Comparison of ENCODE assay signal across 16 mouse cellular contexts in genomic region chr4:107020287-107021000, GRCm38 (mm10). TPM values are rescaled to one million over a fixed set of nuclear protein-coding genes. Genes with fewer than 3 reads are reported as not detected.
DNase-seq lines count a peak whose midpoint lies in the region; ATAC-seq and TF ChIP-seq lines count a peak whose summit lies in the region.
"Had no signal": no experiment of that assay in that cellular context is flagged by ENCODE, and none has a peak within 500 bp of the region (broad histone marks: within the 10 kb centered on the region; RNA-seq: fewer than 3 reads in every experiment).

No protein-coding gene starts in this region.

- no peak for TF ChIP-seq CTCF in intestine, postnatal 0 days (IDR thresholded peaks at IDR 0.05; ENCODE audit: low read depth)

- no peaks in the 10 kb centered on the region for H3K36me3 ChIP-seq in hindbrain, embryonic 11.5 days (ENCODE audit: control insufficient read depth, insufficient read depth, low read length)
- H3K36me3 ChIP-seq in hindbrain, embryonic 14.5 days (replicated peaks; ENCODE audit: control insufficient read depth, insufficient read depth), result no peaks in the 10 kb centered on the region
- peaks cover 21% of the 10 kb centered on the region for H3K36me3 ChIP-seq in liver, embryonic 15.5 days (replicated peaks)
- peaks cover 44% of the 10 kb centered on the region for H3K36me3 ChIP-seq in liver, embryonic 12.5 days
- H3K36me3 ChIP-seq in intestine, postnatal 0 days (ENCODE audit: control insufficient read depth, insufficient read depth), result peaks cover 2% of the 10 kb centered on the region; the same call in 1 of the 2 replicates

- no peaks in the 10 kb centered on the region for H3K9me3 ChIP-seq in hindbrain, embryonic 11.5 days (ENCODE audit: control insufficient read depth, low read length)
- H3K9me3 ChIP-seq in hindbrain, embryonic 14.5 days (ENCODE audit: control insufficient read depth, low read length), result no peaks in the 10 kb centered on the region
- no peaks in the 10 kb centered on the region for H3K9me3 ChIP-seq in liver, embryonic 15.5 days (replicated peaks)
- H3K9me3 ChIP-seq in liver, embryonic 12.5 days (replicated peaks), result no peaks in the 10 kb centered on the region
- H3K9me3 ChIP-seq in intestine, postnatal 0 days (ENCODE audit: control insufficient read depth), result no peaks in the 10 kb centered on the region
- H3K9me3 ChIP-seq: embryonic facial prominence, embryonic 12.5 days; G1E; megakaryocyte, embryonic 14.5 days had no signal

- no peaks in the 10 kb centered on the region for H3K27me3 ChIP-seq in hindbrain, embryonic 11.5 days (ENCODE audit: control insufficient read depth, insufficient read depth, low read length)
- H3K27me3 ChIP-seq in hindbrain, embryonic 14.5 days (ENCODE audit: control insufficient read depth, insufficient read depth, low read length), result no peaks in the 10 kb centered on the region
- H3K27me3 ChIP-seq in liver, embryonic 15.5 days, result no peaks in the 10 kb centered on the region
- no peaks in the 10 kb centered on the region for H3K27me3 ChIP-seq in liver, embryonic 12.5 days (replicated peaks)
- H3K27me3 ChIP-seq in intestine, postnatal 0 days (replicated peaks; ENCODE audit: control insufficient read depth, insufficient read depth, low read length), result no peaks in the 10 kb centered on the region
- H3K27me3 ChIP-seq: embryonic facial prominence, embryonic 12.5 days had no signal

- H3K4me2 ChIP-seq in hindbrain, embryonic 11.5 days (replicated peaks; ENCODE audit: low read depth, low read length), result no peak overlapping the region
- H3K4me2 ChIP-seq in hindbrain, embryonic 14.5 days (replicated peaks), result no peak overlapping the region
- no peak overlapping the region for H3K4me2 ChIP-seq in liver, embryonic 15.5 days
- H3K4me2 ChIP-seq in liver, embryonic 12.5 days, result no peak overlapping the region
- H3K4me2 ChIP-seq in intestine, postnatal 0 days (replicated peaks; ENCODE audit: low read depth), result no peak overlapping the region
- H3K4me2 ChIP-seq: embryonic facial prominence, embryonic 12.5 days had no signal

- no peak for ATAC-seq in hindbrain, embryonic 11.5 days (ENCODE audit: low FRiP score)
- ATAC-seq in hindbrain, embryonic 14.5 days (ENCODE audit: low FRiP score), result no peak
- peak; percentile 48; the same call in 1 of the 2 replicates for ATAC-seq in liver, embryonic 15.5 days (ENCODE audit: insufficient read depth)
- ATAC-seq in liver, embryonic 12.5 days, result no peak
- peak; percentile 41; the same call in 1 of the 2 replicates for ATAC-seq in intestine, postnatal 0 days

- no peak overlapping the region for H3K4me3 ChIP-seq in hindbrain, embryonic 11.5 days (ENCODE audit: low read depth, low read length)
- H3K4me3 ChIP-seq in hindbrain, embryonic 14.5 days (replicated peaks; ENCODE audit: low read length), result no peak overlapping the region
- no peak overlapping the region for H3K4me3 ChIP-seq in liver, embryonic 15.5 days (replicated peaks)
- H3K4me3 ChIP-seq in liver, embryonic 12.5 days, result no peak overlapping the region
- H3K4me3 ChIP-seq in brown adipose tissue, adult 24 weeks (ENCODE audit: insufficient read depth, low read depth, low read length), result no peak overlapping the region
- H3K4me3 ChIP-seq in intestine, postnatal 0 days (ENCODE audit: low read depth, low read length), result no peak overlapping the region
- H3K4me3 ChIP-seq: embryonic facial prominence, embryonic 12.5 days; left cerebral cortex, adult 2 months; megakaryocyte, embryonic 14.5 days; myocyte had no signal

- H3K4me1 ChIP-seq in hindbrain, embryonic 11.5 days (replicated peaks; ENCODE audit: control insufficient read depth, insufficient read depth, low read length), result peaks cover 29% of the 10 kb centered on the region
- H3K4me1 ChIP-seq in hindbrain, embryonic 14.5 days (replicated peaks; ENCODE audit: control insufficient read depth, insufficient read depth, low read length), result peaks cover 64% of the 10 kb centered on the region
- H3K4me1 ChIP-seq in liver, embryonic 15.5 days (replicated peaks), result peaks cover 32% of the 10 kb centered on the region
- peaks cover 48% of the 10 kb centered on the region for H3K4me1 ChIP-seq in liver, embryonic 12.5 days
- peaks cover 22% of the 10 kb centered on the region for H3K4me1 ChIP-seq in brown adipose tissue, adult 24 weeks (ENCODE audit: control insufficient read depth, insufficient read depth, insufficient read length, low read length)
- H3K4me1 ChIP-seq in intestine, postnatal 0 days (replicated peaks; ENCODE audit: control insufficient read depth, insufficient read depth, low read length), result peaks cover 28% of the 10 kb centered on the region; the same call in 1 of the 2 replicates

- no peak overlapping the region for H3K9ac ChIP-seq in hindbrain, embryonic 11.5 days (ENCODE audit: low read depth, low read length)
- no peak overlapping the region for H3K9ac ChIP-seq in hindbrain, embryonic 14.5 days
- no peak overlapping the region for H3K9ac ChIP-seq in liver, embryonic 15.5 days
- H3K9ac ChIP-seq in liver, embryonic 12.5 days, result no peak overlapping the region
- no peak overlapping the region for H3K9ac ChIP-seq in intestine, postnatal 0 days (ENCODE audit: low read depth, low read length)

- no peak for DNase-seq in hindbrain, embryonic 11.5 days (ENCODE audit: low spot score)
- DNase-seq in hindbrain, embryonic 14.5 days (ENCODE audit: low spot score), result no peak
- no peak for DNase-seq in testis, postnatal 14 days (ENCODE audit: low spot score)
- DNase-seq: cerebellum, adult 18-20 months; gastrocnemius, postnatal 25 days; heart, postnatal 10 days; thymus, postnatal 4 days had no signal

- peak overlapping the region; percentile 44 for H3K27ac ChIP-seq in hindbrain, embryonic 11.5 days (ENCODE audit: low read depth, low read length)
- no peak overlapping the region for H3K27ac ChIP-seq in hindbrain, embryonic 14.5 days
- no peak overlapping the region for H3K27ac ChIP-seq in liver, embryonic 15.5 days (replicated peaks)
- no peak overlapping the region for H3K27ac ChIP-seq in liver, embryonic 12.5 days
- H3K27ac ChIP-seq in brown adipose tissue, adult 24 weeks (replicated peaks; ENCODE audit: low read depth, low read length), result peak overlapping the region; percentile 84
- peak overlapping the region; percentile 62 for H3K27ac ChIP-seq in intestine, postnatal 0 days (ENCODE audit: low read depth, low read length)
- H3K27ac ChIP-seq: embryonic facial prominence, embryonic 12.5 days; left cerebral cortex, adult 2 months had no signal

- WGBS in hindbrain, embryonic 11.5 days, result 64% methylated on average over 5 of the region's 5 CpGs
- 72% methylated on average over 5 of the region's 5 CpGs for WGBS in hindbrain, embryonic 14.5 days
- 59% methylated on average over 5 of the region's 5 CpGs for WGBS in liver, embryonic 15.5 days (ENCODE audit: insufficient replicate concordance)
- WGBS in liver, embryonic 12.5 days (ENCODE audit: insufficient replicate concordance), result 65% methylated on average over 5 of the region's 5 CpGs
- WGBS in intestine, postnatal 0 days, result 52% methylated on average over 5 of the region's 5 CpGs

RNA-seq across cellular contexts. Expression of gene Mrpl37, which starts 46.2 kb away (rescaled TPM):
- 107 and 113 TPM in 2 replicates for polyA plus RNA-seq in hindbrain, embryonic 11.5 days (2014; fragmentation: Nextera tagmentation; extraction: Ambion mirVana)
- 86.2 and 89.8 TPM in 2 replicates for polyA plus RNA-seq in hindbrain, embryonic 14.5 days (2014; fragmentation: Nextera tagmentation; extraction: Ambion mirVana)
- 48.8 and 50.1 TPM in 2 replicates for polyA plus RNA-seq in liver, embryonic 15.5 days (2015; fragmentation: Nextera tagmentation; extraction: Ambion mirVana)
- polyA plus RNA-seq in liver, embryonic 12.5 days (2016; fragmentation: Nextera tagmentation; extraction: Ambion mirVana), result 77.0 and 79.9 TPM in 2 replicates
- 104 and 107 TPM in 2 replicates for polyA plus RNA-seq in brown adipose tissue, adult 24 weeks (2012; ENCODE audit: insufficient read depth, insufficient read length, missing spikeins)
- polyA plus RNA-seq in intestine, postnatal 0 days (2015; fragmentation: Nextera tagmentation; extraction: Ambion mirVana), result 51.4 and 52.8 TPM in 2 replicates

RNA-seq across cellular contexts. Expression of gene Cyb5rl, which starts 46.3 kb away (rescaled TPM):
- 2.3 and 5.5 TPM in 2 replicates for polyA plus RNA-seq in hindbrain, embryonic 11.5 days (2014; fragmentation: Nextera tagmentation; extraction: Ambion mirVana)
- polyA plus RNA-seq in hindbrain, embryonic 14.5 days (2014; fragmentation: Nextera tagmentation; extraction: Ambion mirVana), result 2.7 and 4.8 TPM in 2 replicates
- 1.4 and 2.0 TPM in 2 replicates for polyA plus RNA-seq in liver, embryonic 15.5 days (2015; fragmentation: Nextera tagmentation; extraction: Ambion mirVana)
- 3.9 and 4.1 TPM in 2 replicates for polyA plus RNA-seq in liver, embryonic 12.5 days (2016; fragmentation: Nextera tagmentation; extraction: Ambion mirVana)
- 5.2 and 12.3 TPM in 2 replicates for polyA plus RNA-seq in brown adipose tissue, adult 24 weeks (2012; ENCODE audit: insufficient read depth, insufficient read length, missing spikeins)
- polyA plus RNA-seq in intestine, postnatal 0 days (2015; fragmentation: Nextera tagmentation; extraction: Ambion mirVana), result 3.6 and 4.0 TPM in 2 replicates

Comparison
In these comparisons a context has a peak if more than half of its experiments do, and no peak if none do; other contexts are left out.
1. ATAC-seq: peak in liver, embryonic 15.5 days (single experiment) and intestine, postnatal 0 days (single experiment); none in hindbrain, embryonic 11.5 days (single experiment), hindbrain, embryonic 14.5 days (single experiment) and liver, embryonic 12.5 days (single experiment).
2. H3K27ac ChIP-seq: peak in hindbrain, embryonic 11.5 days (single experiment), brown adipose tissue, adult 24 weeks (single experiment) and intestine, postnatal 0 days (single experiment); none in hindbrain, embryonic 14.5 days (single experiment), liver, embryonic 15.5 days (single experiment) and liver, embryonic 12.5 days (single experiment).